ENCODE assay signal across 17 mouse cellular contexts in genomic region chr7:48784773-48785523, GRCm38 (mm10).
A peak's percentile ranks its signal among the peaks of the same experiment; 100 is the strongest.
DNase-seq lines count a peak whose midpoint lies in the region; ATAC-seq lines count a peak whose summit lies in the region.
"Had no signal": no experiment of that assay in that cellular context is flagged by ENCODE, and none has a peak within 500 bp of the region (broad histone marks: within the 10 kb centered on the region; RNA-seq: fewer than 3 reads in every experiment).

No protein-coding gene starts in this region.

- H3K36me3 ChIP-seq in splenic B cell, adult 2 months (ENCODE audit: control insufficient read depth, insufficient read depth, low read length, poor library complexity, severe bottlenecking), result no peaks in the 10 kb centered on the region
- H3K36me3 ChIP-seq: limb, embryonic 15.5 days had no signal

- DNase-seq in cerebellum, postnatal 14 days, result no peak
- DNase-seq in spleen, postnatal 36 days (ENCODE audit: low spot score in 2 of 2), result peak; percentile 10
- no peak for DNase-seq in spleen, postnatal 4 days (ENCODE audit: low spot score in 2 of 2)
- peak; percentile 29 to 30 for DNase-seq in cerebellum, postnatal 25 days
- peak; percentile 52 for DNase-seq in splenic B cell, adult 2 months (ENCODE audit: low read depth, low spot score)
- DNase-seq in Muller cell, postnatal 12 days (ENCODE audit: inconsistent ontology term), result no peak
- DNase-seq: gastrocnemius, postnatal 25 days; heart, postnatal 4 days; kidney, adult 2 months; kidney, postnatal 10 days; left cerebral cortex, postnatal 4 days; lung, embryonic 14.5 days; midbrain, embryonic 14.5 days; thymus, adult 18-20 months; thymus, postnatal 36 days had no signal

- H3K27me3 ChIP-seq in splenic B cell, adult 2 months (ENCODE audit: control insufficient read depth, insufficient read depth, low read length, poor library complexity, severe bottlenecking), result no peaks in the 10 kb centered on the region
- H3K27me3 ChIP-seq: limb, embryonic 15.5 days had no signal

- peak; percentile 49; the same call in 1 of the 2 replicates for ATAC-seq in cerebellum, adult (ENCODE audit: insufficient number of reproducible peaks, low FRiP score, low TSS enrichment)

Comparison
In these comparisons a context has a peak if more than half of its experiments do, and no peak if none do; other contexts are left out.
1. DNase-seq: peak in spleen, postnatal 36 days (2 of 2), cerebellum, postnatal 25 days (2 of 2) and splenic B cell, adult 2 months (single experiment); none in cerebellum, postnatal 14 days (0 of 2), spleen, postnatal 4 days (0 of 2) and Muller cell, postnatal 12 days (single experiment).